ENCODE assay signal across 8 mouse cellular contexts in the genomic region with DNA sequence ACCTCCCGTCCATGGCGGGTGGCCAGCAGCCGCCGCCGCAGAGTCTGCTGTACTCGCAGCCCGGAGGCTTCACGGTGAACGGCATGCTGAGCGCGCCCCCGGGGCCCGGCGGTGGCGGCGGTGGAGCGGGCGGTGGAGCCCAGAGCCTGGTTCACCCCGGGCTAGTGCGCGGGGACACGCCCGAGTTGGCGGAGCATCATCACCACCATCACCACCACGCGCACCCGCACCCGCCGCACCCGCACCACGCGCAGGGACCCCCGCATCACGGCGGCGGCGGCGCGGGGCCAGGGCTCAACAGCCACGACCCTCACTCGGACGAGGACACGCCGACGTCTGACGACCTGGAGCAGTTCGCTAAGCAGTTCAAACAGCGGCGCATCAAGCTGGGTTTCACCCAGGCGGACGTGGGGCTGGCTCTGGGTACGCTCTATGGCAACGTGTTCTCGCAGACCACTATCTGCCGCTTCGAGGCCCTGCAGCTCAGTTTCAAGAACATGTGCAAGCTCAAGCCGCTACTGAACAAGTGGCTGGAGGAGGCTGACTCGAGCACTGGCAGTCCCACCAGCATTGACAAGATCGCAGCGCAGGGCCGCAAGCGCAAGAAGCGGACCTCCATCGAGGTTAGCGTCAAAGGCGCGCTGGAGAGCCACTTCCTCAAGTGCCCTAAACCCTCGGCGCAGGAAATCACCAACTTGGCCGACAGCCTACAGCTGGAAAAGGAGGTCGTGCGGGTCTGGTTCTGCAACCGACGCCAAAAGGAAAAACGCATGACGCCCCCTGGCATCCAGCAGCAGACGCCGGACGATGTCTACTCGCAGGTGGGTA. TPM values are rescaled to one million over a fixed set of nuclear protein-coding genes. Genes with fewer than 3 reads are reported as not detected.
DNase-seq lines count a peak whose midpoint lies in the region; ATAC-seq and TF ChIP-seq lines count a peak whose summit lies in the region.

No protein-coding gene starts in this region.

- H3K27ac ChIP-seq in ES-E14 (ENCODE audit: insufficient read depth, low read depth, low read length, poor library complexity, severe bottlenecking), result no peak overlapping the region
- H3K27ac ChIP-seq in forebrain, embryonic 12.5 days, result peak overlapping the region; percentile 100
- H3K27ac ChIP-seq in kidney, embryonic 14.5 days (ENCODE audit: low read depth, low read length), result peak overlapping the region; percentile 47
- H3K27ac ChIP-seq in midbrain, embryonic 14.5 days (replicated peaks; ENCODE audit: low read depth, low read length), result peak overlapping the region; percentile 99

- no peak overlapping the region for H3K9ac ChIP-seq in ES-E14 (ENCODE audit: insufficient read depth, low read depth, low read length, poor library complexity, severe bottlenecking)
- H3K9ac ChIP-seq in forebrain, embryonic 12.5 days, result peak overlapping the region; percentile 100
- H3K9ac ChIP-seq in kidney, embryonic 14.5 days (ENCODE audit: low read depth, low read length), result peak overlapping the region; percentile 79
- H3K9ac ChIP-seq in midbrain, embryonic 14.5 days (replicated peaks; ENCODE audit: low read length), result peak overlapping the region; percentile 100

- under 1% methylated on average over 69 of the region's 80 CpGs for WGBS in forebrain, embryonic 12.5 days
- WGBS in kidney, embryonic 14.5 days, result under 1% methylated on average over 79 of the region's 80 CpGs
- WGBS in midbrain, embryonic 14.5 days, result under 1% methylated on average over 80 of the region's 80 CpGs

- peak; percentile 57 to 59 for DNase-seq in cerebellum, postnatal 25 days
- no peak for DNase-seq in cerebellum, adult 11 months
- DNase-seq in ES-E14 (ENCODE audit: low read depth, low spot score), result no peak
- peak; percentile 78 for DNase-seq in midbrain, embryonic 14.5 days
- no peak for DNase-seq in gastrocnemius, postnatal 4 days (ENCODE audit: low spot score in 2 of 2)

- no peaks in the 10 kb centered on the region for H3K9me3 ChIP-seq in ES-E14 (ENCODE audit: control insufficient read depth, insufficient read depth, low read depth, low read length)
- H3K9me3 ChIP-seq in forebrain, embryonic 12.5 days, result no peaks in the 10 kb centered on the region
- no peaks in the 10 kb centered on the region for H3K9me3 ChIP-seq in kidney, embryonic 14.5 days (ENCODE audit: control insufficient read depth, low read length)
- no peaks in the 10 kb centered on the region for H3K9me3 ChIP-seq in midbrain, embryonic 14.5 days (ENCODE audit: control insufficient read depth, low read length)

- peaks cover 0 to 7% of the 10 kb centered on the region in 2 experiments; a peak in 2 of 4 replicates for H3K4me1 ChIP-seq in ES-E14 (ENCODE audit: control insufficient read depth in 2 of 2, insufficient read depth in 2 of 2, low read length in 2 of 2, poor library complexity in 1 of 2)
- peaks cover 11% of the 10 kb centered on the region for H3K4me1 ChIP-seq in forebrain, embryonic 12.5 days
- no peaks in the 10 kb centered on the region for H3K4me1 ChIP-seq in kidney, embryonic 14.5 days (ENCODE audit: control insufficient read depth, insufficient read depth, low read length)
- peaks cover 5% of the 10 kb centered on the region for H3K4me1 ChIP-seq in midbrain, embryonic 14.5 days (ENCODE audit: control insufficient read depth, insufficient read depth, low read length)

- ATAC-seq in forebrain, embryonic 12.5 days (ENCODE audit: low FRiP score), result no peak
- no peak for ATAC-seq in kidney, embryonic 14.5 days (ENCODE audit: low FRiP score, low TSS enrichment)
- no peak for ATAC-seq in midbrain, embryonic 14.5 days (ENCODE audit: low FRiP score, low TSS enrichment)
- ATAC-seq in erythroblast, adult 5-6 weeks (replicated peaks; ENCODE audit: low FRiP score, poor library complexity, severe bottlenecking), result no peak

- peak overlapping the region; percentile 6 to 61; a peak in 3 of 4 replicates for H3K4me3 ChIP-seq in ES-E14 (ENCODE audit: insufficient read depth in 1 of 2, low read depth in 1 of 2, low read length in 2 of 2, poor library complexity in 1 of 2, severe bottlenecking in 1 of 2)
- peak overlapping the region; percentile 99 for H3K4me3 ChIP-seq in forebrain, embryonic 12.5 days (replicated peaks)
- peak overlapping the region; percentile 59 for H3K4me3 ChIP-seq in kidney, embryonic 14.5 days (ENCODE audit: low read length)
- H3K4me3 ChIP-seq in midbrain, embryonic 14.5 days (replicated peaks; ENCODE audit: low read depth, low read length), result peak overlapping the region; percentile 92

- no peaks in the 10 kb centered on the region; the same call in 1 of the 2 replicates for H3K27me3 ChIP-seq in forebrain, embryonic 12.5 days
- H3K27me3 ChIP-seq in kidney, embryonic 14.5 days (ENCODE audit: control insufficient read depth, insufficient read depth, low read length), result peaks cover 80% of the 10 kb centered on the region
- H3K27me3 ChIP-seq in midbrain, embryonic 14.5 days (ENCODE audit: control insufficient read depth, insufficient read depth, low read length), result no peaks in the 10 kb centered on the region

- peak overlapping the region; percentile 94 for H3K4me2 ChIP-seq in forebrain, embryonic 12.5 days
- H3K4me2 ChIP-seq in kidney, embryonic 14.5 days (replicated peaks; ENCODE audit: low read depth, low read length), result peak overlapping the region; percentile 61
- peak overlapping the region; percentile 90 for H3K4me2 ChIP-seq in midbrain, embryonic 14.5 days (ENCODE audit: low read length)

- no peaks in the 10 kb centered on the region for H3K36me3 ChIP-seq in ES-E14 (ENCODE audit: control insufficient read depth, insufficient read depth, low read length, poor library complexity, severe bottlenecking)
- peaks cover 24% of the 10 kb centered on the region for H3K36me3 ChIP-seq in forebrain, embryonic 12.5 days (replicated peaks)
- H3K36me3 ChIP-seq in kidney, embryonic 14.5 days (ENCODE audit: control insufficient read depth, insufficient read depth, low read length), result no peaks in the 10 kb centered on the region
- peaks cover 31% of the 10 kb centered on the region for H3K36me3 ChIP-seq in midbrain, embryonic 14.5 days (ENCODE audit: control insufficient read depth, insufficient read depth, low read length)

- in situ Hi-C loops in ES-E14 (cut with MboI; ENCODE audit: low sequenced_read_pairs in 2 of 2, unreplicated experiment in 2 of 2), result no loop called here

TF ChIP-seq in ES-E14, 5 proteins besides CTCF, POLR2A, EP300 and RAD21:
- TF ChIP-seq ZNF384 (IDR thresholded peaks at IDR 0.05; ENCODE audit: low read depth, low read length), result no peak
- no peak for TF ChIP-seq CHD2 (IDR thresholded peaks at IDR 0.05; ENCODE audit: low read depth, low read length)
- no peak for TF ChIP-seq HCFC1 (IDR thresholded peaks at IDR 0.05; ENCODE audit: borderline replicate concordance, insufficient read depth, low read length)
- no peak for TF ChIP-seq ZC3H11A (IDR thresholded peaks at IDR 0.05; ENCODE audit: borderline replicate concordance, low read depth, low read length)
- no peak for TF ChIP-seq MAFK (IDR thresholded peaks at IDR 0.05; ENCODE audit: insufficient read depth, low read depth, low read length)

RNA-seq across cellular contexts. Expression of a gene that starts 2.4 kb away (rescaled TPM):
- total RNA-seq in ES-E14 (2012; rRNA removed), result 0.21 and 0.31 TPM in 2 replicates
- 38.2 and 46.0 TPM in 2 replicates for polyA plus RNA-seq in forebrain, embryonic 12.5 days (2016; fragmentation: Nextera tagmentation; extraction: Ambion mirVana)
- polyA plus RNA-seq in kidney, embryonic 14.5 days (2014; fragmentation: Nextera tagmentation; extraction: Ambion mirVana), result 8.5 and 8.8 TPM in 2 replicates
- 20.0 and 24.5 TPM in 2 replicates for polyA plus RNA-seq in midbrain, embryonic 14.5 days (2014; fragmentation: Nextera tagmentation; extraction: Ambion mirVana)
- under 1 TPM in 1 of 2 experiments, not detected in 1; 0.05 TPM for total RNA-seq in gastrocnemius, postnatal 4 days (2021)
- not detected in 2 replicates for total RNA-seq in erythroblast, adult 5-6 weeks (2015; ENCODE audit: low replicate concordance)
- total RNA-seq in erythroblast, adult 5-6 weeks (2017; ENCODE audit: low replicate concordance), result 0.14 TPM in 1 of 2 replicates, not detected in the other

Comparison
In these comparisons a context has a peak if more than half of its experiments do, and no peak if none do; other contexts are left out.
1. DNase-seq: peak in cerebellum, postnatal 25 days (2 of 2) and midbrain, embryonic 14.5 days (single experiment); none in cerebellum, adult 11 months (single experiment), ES-E14 (single experiment) and gastrocnemius, postnatal 4 days (0 of 2).
2. H3K4me3 ChIP-seq: peak in every context shown above with its lines; median percentile 99 in forebrain, embryonic 12.5 days; 92 in midbrain, embryonic 14.5 days; 59 in kidney, embryonic 14.5 days; 34 in ES-E14.
3. Peak in every context shown above with its lines, with median percentiles within 50 percentile points of each other: H3K4me2 ChIP-seq.